Mouse (Mus musculus) CH12.LX (cell line): ENCODE measurements around the gene Trim43c. TPM values are rescaled to one million over a fixed set of nuclear protein-coding genes. Genes with fewer than 3 reads are reported as not detected.
"Not testable (repeated sequence)": the region's sequence is repeated elsewhere in the genome, so short reads cannot be mapped to it uniquely, and the experiment has no call there.

Experiments
- DNase-seq: peaks from one replicate; pipeline ENCODE4 v3.0.0-alpha.2; 2013; ENCODE audit errors: extremely low read depth
- H3K27ac ChIP-seq: 2 replicates; pipeline ENCODE4 v1.5.1; 2012; ENCODE audit warnings: low read depth, mild to moderate bottlenecking, control low read depth, moderate library complexity; ENCODE audit not compliant: insufficient read depth
- H3K27me3 ChIP-seq: replicated peaks from 2 replicates; pipeline ENCODE3; 2012; ENCODE audit warnings: inconsistent platforms
- H3K36me3 ChIP-seq, 2 experiments: replicated peaks in 1 of 2; 2 replicates each; pipeline versions ENCODE3 to v1.6.1; 2012; ENCODE audit warnings: inconsistent platforms in 1 of 2, low read length in 1 of 2, mild to moderate bottlenecking in 1 of 2, mixed read lengths in 1 of 2, moderate library complexity in 1 of 2; ENCODE audit not compliant: control insufficient read depth in 1 of 2, insufficient read depth in 1 of 2
- H3K4me1 ChIP-seq, 2 experiments: 2 replicates each; pipeline ENCODE4 v1.6.1; 2012; ENCODE audit warnings: inconsistent platforms in 1 of 2, moderate library complexity in 1 of 2; ENCODE audit not compliant: insufficient read depth in 2 of 2, control insufficient read depth in 1 of 2
- H3K4me2 ChIP-seq: 2 replicates; pipeline ENCODE4 v1.6.1; 2012; ENCODE audit warnings: low read depth, mild to moderate bottlenecking, control low read depth; ENCODE audit not compliant: poor library complexity, insufficient read depth, severe bottlenecking
- H3K4me3 ChIP-seq, 3 experiments: fragments of 150-350 bp in 1 of 3; sonication (generic) in 1 of 3; replicated peaks in 1 of 3; 2 replicates each; pipeline versions ENCODE3 to v1.5.1; 2011 to 2012; ENCODE audit warnings: low read depth in 2 of 3, low read length in 2 of 3, mild to moderate bottlenecking in 2 of 3, moderate library complexity in 2 of 3, control low read depth in 1 of 3, improper control_type of control experiment in 1 of 3, inconsistent platforms in 1 of 3, mixed read lengths in 1 of 3; ENCODE audit not compliant: poor library complexity in 1 of 3
- H3K79me2 ChIP-seq: replicated peaks from 2 replicates; pipeline ENCODE4 v1.6.1; 2012; ENCODE audit warnings: mild to moderate bottlenecking, moderate library complexity; ENCODE audit not compliant: control insufficient read depth, poor library complexity, insufficient read depth, severe bottlenecking; ENCODE audit errors: extremely low read depth
- H3K9ac ChIP-seq: 2 replicates; pipeline ENCODE4 v1.6.1; 2012; ENCODE audit warnings: low read depth, mild to moderate bottlenecking, control low read depth, moderate library complexity; ENCODE audit not compliant: insufficient read depth
- H3K9me3 ChIP-seq: replicated peaks from 2 replicates; pipeline ENCODE3; 2012; ENCODE audit warnings: low read length, inconsistent platforms, mixed read lengths
- BHLHE40 ChIP-seq: IDR thresholded peaks from 2 replicates; pipeline ENCODE4 v1.6.1; 2011; ENCODE audit warnings: mild to moderate bottlenecking, low read depth, low read length, improper control_type of control experiment
- ELF1 ChIP-seq: IDR thresholded peaks from 2 replicates; pipeline ENCODE4 v1.6.1; 2014; ENCODE audit warnings: low read depth, mild to moderate bottlenecking, inconsistent platforms, low read length, improper control_type of control experiment
- MXI1 ChIP-seq: IDR thresholded peaks from 2 replicates; pipeline ENCODE4 v1.6.1; 2011; ENCODE audit warnings: mild to moderate bottlenecking, low read depth, low read length, improper control_type of control experiment
- MYC ChIP-seq: IDR thresholded peaks from 2 replicates; pipeline ENCODE4 v1.6.1; 2011; ENCODE audit warnings: low read depth, mild to moderate bottlenecking, improper control_type of control experiment, low read length
- NELFE ChIP-seq: IDR thresholded peaks from 2 replicates; pipeline ENCODE4 v1.6.1; 2011; ENCODE audit warnings: low read depth, low read length, improper control_type of control experiment
- NRF1 ChIP-seq: IDR thresholded peaks from 2 replicates; pipeline ENCODE4 v1.6.1; 2014; ENCODE audit warnings: low read depth, mild to moderate bottlenecking, inconsistent platforms, low read length, improper control_type of control experiment, moderate library complexity
- POLR2A ChIP-seq: IDR thresholded peaks from 2 replicates; pipeline ENCODE4 v1.6.1; 2011; ENCODE audit warnings: low read depth, mild to moderate bottlenecking, improper control_type of control experiment, low read length
- TBP ChIP-seq: conservative IDR thresholded peaks from 2 replicates; pipeline ENCODE4 v1.6.1; 2011; ENCODE audit warnings: low read depth, low read length, improper control_type of control experiment
- TCF12 ChIP-seq: IDR thresholded peaks from 2 replicates; pipeline ENCODE4 v1.6.1; 2014; ENCODE audit warnings: low read depth, mild to moderate bottlenecking, inconsistent platforms, low read length, improper control_type of control experiment
- USF1 ChIP-seq: IDR thresholded peaks from 2 replicates; pipeline ENCODE4 v1.6.1; 2014; ENCODE audit warnings: low read depth, mild to moderate bottlenecking, inconsistent platforms, low read length, improper control_type of control experiment
- dilution Hi-C: fragments of 300-500 bp; cut with MboI; formaldehyde crosslinking; loops from 2 replicates; pipeline ENCODE4 v1.14.3; 2020; ENCODE audit warnings: low sequenced_read_pairs; ENCODE audit not compliant: extremely low pct_unique_long_range_greater_than_20kb, extremely low pct_ligation_motif_present
- in situ Hi-C: fragments of 300-500 bp; cut with MboI; formaldehyde crosslinking; loops from 3 replicates; pipeline ENCODE4 v1.14.3; 2019; ENCODE audit warnings: low sequenced_read_pairs, low pct_ligation_motif_present, low pct_unique_long_range_greater_than_20kb, mixed read lengths
- polyA plus RNA-seq: library from polyadenylated mRNA; unstranded; fragments of >175 nt; gene quantifications from 2 replicates; pipeline ENCODE4 v1.2.1, GENCODE M21; 2012; ENCODE audit warnings: low read depth; ENCODE audit not compliant: insufficient read length
- total RNA-seq, 2 experiments: library from RNA; depleted of rRNA; stranded (reverse); fragments of 300-350 nt in 1 of 2; fragments of >200 nt in 1 of 2; gene quantifications; 2 replicates each; pipeline ENCODE4 v1.2.3; 2012 to 2014

Trim43c gene
- total RNA-seq (2012; rRNA removed), result 0.08 TPM in 1 of 2 replicates, not detected in the other
- total RNA-seq (2014; rRNA removed), result not detected in 2 replicates
- polyA plus RNA-seq, result 0.71 and 0.96 TPM in 2 replicates

DNA sequence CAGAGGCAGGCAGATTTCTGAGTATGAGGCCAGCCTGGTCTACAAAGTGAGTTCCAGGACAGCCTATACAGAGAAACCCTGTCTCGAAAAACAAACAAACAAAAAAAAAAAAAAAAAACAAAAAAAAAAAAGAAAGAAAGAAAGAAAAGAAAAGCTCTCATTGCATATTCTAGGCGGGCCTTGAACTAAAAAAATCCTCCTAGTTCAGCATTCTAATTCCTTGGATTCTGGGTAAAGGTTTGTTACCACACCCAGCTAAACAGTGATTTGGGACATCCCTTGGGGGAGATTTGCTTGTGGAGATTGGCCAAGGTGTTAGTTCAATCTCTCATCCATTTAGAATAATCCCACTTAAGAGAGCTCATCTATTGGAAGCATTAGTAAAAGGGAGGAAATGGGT is at the start of gene Trim43c:
TSS of gene Trim43c (plus strand) at position 301 of the 400 bp plus-strand sequence.
- H3K36me3 ChIP-seq, dilution Hi-C loops, in situ Hi-C loops, H3K27ac ChIP-seq, H3K4me2 ChIP-seq, H3K27me3 ChIP-seq, H3K4me1 ChIP-seq, DNase-seq, H3K79me2 ChIP-seq, H3K9ac ChIP-seq, H3K9me3 ChIP-seq, H3K4me3 ChIP-seq: not testable (repeated sequence)

DNA sequence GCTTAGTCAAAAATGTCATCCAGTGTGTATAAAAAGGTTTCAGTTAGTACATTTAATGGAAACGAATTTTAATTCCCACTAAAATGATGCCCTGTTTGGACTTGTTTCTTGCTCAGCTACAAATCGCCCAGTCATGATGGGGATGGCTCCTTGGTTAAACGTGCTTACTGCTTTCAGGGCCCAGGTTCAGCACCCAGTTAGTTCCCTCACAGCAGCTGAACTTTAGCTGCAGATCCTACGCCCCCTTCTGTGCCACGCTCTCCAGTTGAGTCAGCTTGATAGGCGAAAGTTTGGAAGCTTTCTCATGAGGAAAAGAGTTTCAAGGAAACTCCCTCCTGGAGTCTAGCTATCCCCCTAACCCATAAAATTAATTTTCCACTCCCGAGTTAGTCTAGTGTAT is 14.1 kb downstream of the Trim43c start:
- H3K27ac ChIP-seq, dilution Hi-C loops, H3K79me2 ChIP-seq, H3K4me1 ChIP-seq, H3K4me3 ChIP-seq, DNase-seq, in situ Hi-C loops, H3K9ac ChIP-seq, H3K36me3 ChIP-seq, H3K4me2 ChIP-seq, H3K27me3 ChIP-seq, H3K9me3 ChIP-seq: not testable (repeated sequence)

DNA sequence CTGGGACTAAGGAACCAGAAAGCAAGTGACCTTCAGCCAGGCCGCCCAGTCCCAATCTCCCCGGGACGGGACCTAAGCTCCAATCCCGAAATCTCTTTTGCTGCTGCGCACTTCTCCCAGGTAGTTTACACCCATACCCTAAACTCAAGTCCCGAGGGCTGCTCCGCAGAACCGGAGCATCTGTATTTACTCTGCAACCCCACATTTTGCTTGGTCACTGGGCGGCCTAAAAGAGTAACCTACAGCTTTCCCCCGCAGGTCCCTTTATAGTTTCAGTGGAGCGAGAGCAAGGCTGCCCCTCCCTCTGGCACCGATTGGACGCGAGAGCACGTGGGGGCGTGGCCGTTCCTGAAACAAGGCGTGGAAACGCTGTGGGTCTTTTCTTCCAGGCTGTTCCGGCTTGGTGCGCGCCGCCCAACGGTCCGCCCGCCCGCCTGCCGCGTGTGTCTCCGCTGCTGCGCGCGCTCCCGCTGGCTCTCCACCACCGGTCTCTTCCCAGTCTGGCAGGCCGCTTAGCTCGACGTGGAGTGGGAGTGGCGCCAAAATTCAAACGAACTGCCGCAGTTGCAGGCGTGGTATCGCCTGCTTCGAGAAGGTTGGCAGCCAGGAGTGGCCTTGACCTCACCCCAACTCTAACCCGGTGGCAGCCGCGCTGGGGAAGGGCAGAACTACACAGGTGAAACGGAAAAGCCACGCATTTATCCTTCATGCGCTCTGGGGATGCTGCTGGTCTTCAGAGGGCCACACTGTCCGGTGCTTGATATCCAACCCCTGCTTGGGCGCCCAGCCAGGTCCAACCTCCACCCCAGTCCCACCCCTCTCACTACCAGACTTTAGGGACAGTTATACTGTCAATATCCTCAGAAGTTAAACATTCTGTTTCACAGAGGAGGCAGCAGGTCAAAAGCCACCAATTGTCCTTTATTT is 19.9 kb downstream of the Trim43c start:
- TF ChIP-seq NRF1, result peak; percentile 57
- peak; percentile 25; the same call in 1 of the 2 replicates for TF ChIP-seq MYC
- TF ChIP-seq POLR2A, result peak; percentile 66
- peak; percentile 79 for TF ChIP-seq TBP
- 0 out of 2 replicates have a peak, but pooled peaks have one; percentile 31 for TF ChIP-seq MXI1
- TF ChIP-seq BHLHE40, result 0 out of 2 replicates have a peak, but pooled peaks have one; percentile 10
- TF ChIP-seq USF1, result peak; percentile 35; the same call in 1 of the 2 replicates
- 0 out of 2 replicates have a peak, but pooled peaks have one; percentile 25 for TF ChIP-seq TCF12
- peak; percentile 73 for TF ChIP-seq NELFE
- TF ChIP-seq ELF1, result peak; percentile 60; the same call in 1 of the 2 replicates
- dilution Hi-C loops, H3K27ac ChIP-seq, in situ Hi-C loops, H3K36me3 ChIP-seq, H3K9me3 ChIP-seq, H3K79me2 ChIP-seq, H3K27me3 ChIP-seq, H3K4me1 ChIP-seq: not testable (repeated sequence)
- Histone ChIP-seq H3K4me2 (peak overlapping the region; percentile 29; the same call in 1 of the 2 replicates), H3K9ac (peak overlapping the region; percentile 85), H3K4me3 (peak overlapping the region; percentile 28 to 63 (median 49))
- peak; percentile 80 for DNase-seq

Other genes starting within 250 kb of the Trim43c start
- 29.6 and 34.1 TPM in 2 replicates for gene Mthfsl, start 118.9 kb upstream of the Trim43c start, total RNA-seq (2012; rRNA removed)
- 31.8 and 32.2 TPM in 2 replicates for gene Mthfsl, start 118.9 kb upstream of the Trim43c start, total RNA-seq (2014; rRNA removed)
- gene Mthfsl, start 118.9 kb upstream of the Trim43c start, polyA plus RNA-seq, result 30.2 and 34.2 TPM in 2 replicates
- 183 and 326 TPM in 2 replicates for gene Bcl2a1d, start 107.2 kb upstream of the Trim43c start, total RNA-seq (2012; rRNA removed)
- 488 and 522 TPM in 2 replicates for gene Bcl2a1d, start 107.2 kb upstream of the Trim43c start, total RNA-seq (2014; rRNA removed)
- gene Bcl2a1d, start 107.2 kb upstream of the Trim43c start, polyA plus RNA-seq, result 207 and 300 TPM in 2 replicates
- gene Bcl2a1a, start 117.7 kb downstream of the Trim43c start, total RNA-seq (2012; rRNA removed), result 102 and 193 TPM in 2 replicates
- 290 and 313 TPM in 2 replicates for gene Bcl2a1a, start 117.7 kb downstream of the Trim43c start, total RNA-seq (2014; rRNA removed)
- gene Bcl2a1a, start 117.7 kb downstream of the Trim43c start, polyA plus RNA-seq, result 162 and 181 TPM in 2 replicates